Mouse (Mus musculus): ENCODE data around the gene Muc2.

Muc2 gene

DNA sequence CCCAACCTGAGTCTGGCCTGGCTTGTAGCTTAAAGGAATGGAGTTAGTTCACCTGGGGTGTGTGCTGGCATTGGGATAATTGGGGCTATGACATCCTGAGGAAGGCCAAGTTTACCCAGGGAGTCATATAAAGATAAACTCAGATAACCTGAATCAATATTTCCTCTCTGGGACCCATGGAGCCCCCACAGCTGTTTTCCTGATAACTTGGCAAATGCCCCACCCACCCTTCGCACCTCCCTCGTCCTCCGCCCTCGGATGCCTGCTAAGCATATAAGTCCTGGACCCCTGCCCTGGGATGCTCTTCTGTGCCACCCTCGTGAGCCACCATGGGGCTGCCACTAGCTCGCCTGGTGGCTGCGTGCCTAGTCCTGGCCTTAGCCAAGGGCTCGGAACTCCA, at the start of gene Muc2:
Gene Muc2, plus strand, starts transcription at position 301 of the 400 bp plus-strand sequence.
- in situ Hi-C loops (cut with MboI, MseI) = no loop called here

DNA sequence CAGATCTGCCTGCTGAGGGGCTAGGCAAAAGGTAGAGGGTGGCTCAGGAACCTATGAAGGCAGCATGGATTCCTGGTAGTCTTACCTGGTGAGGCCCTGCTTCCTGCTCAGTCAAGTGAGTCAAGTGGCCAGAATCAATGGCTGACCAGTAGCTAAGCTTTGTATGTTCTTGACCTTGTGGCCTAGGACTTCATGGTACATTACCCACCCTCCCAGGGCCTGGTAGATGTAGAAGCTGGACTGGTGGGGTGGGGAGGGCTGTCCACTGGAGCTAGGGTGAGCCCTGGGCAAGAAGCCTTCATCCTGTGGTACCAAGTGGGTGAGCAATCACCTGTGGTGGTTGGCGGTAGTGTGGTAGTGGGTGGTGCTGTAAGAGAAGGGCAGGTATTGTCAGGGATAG, 47.8 kb upstream of the Muc2 start:
- in situ Hi-C loops (cut with MboI, MseI) = no loop called here

DNA sequence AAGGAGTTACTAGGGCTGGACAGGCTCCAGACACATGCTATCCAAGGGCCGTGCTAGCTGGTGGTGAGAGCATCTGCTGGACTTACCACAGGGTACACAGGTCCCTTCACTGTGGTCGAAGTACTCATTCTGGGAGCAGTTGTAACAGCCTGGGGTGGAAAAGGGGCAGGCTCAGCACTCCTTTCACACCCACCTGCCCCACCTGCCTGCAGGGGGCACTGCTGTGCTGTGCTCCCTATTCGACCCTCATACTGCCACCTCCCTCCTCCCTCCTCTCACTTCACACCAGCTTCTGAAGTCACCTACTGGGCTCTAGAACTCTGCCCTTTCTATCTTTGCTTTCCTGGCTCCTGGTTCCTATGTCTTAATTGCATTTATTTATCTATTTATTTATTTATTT, 47.0 kb upstream of the Muc2 start:
- in situ Hi-C loops (cut with MboI, MseI) = no loop called here

DNA sequence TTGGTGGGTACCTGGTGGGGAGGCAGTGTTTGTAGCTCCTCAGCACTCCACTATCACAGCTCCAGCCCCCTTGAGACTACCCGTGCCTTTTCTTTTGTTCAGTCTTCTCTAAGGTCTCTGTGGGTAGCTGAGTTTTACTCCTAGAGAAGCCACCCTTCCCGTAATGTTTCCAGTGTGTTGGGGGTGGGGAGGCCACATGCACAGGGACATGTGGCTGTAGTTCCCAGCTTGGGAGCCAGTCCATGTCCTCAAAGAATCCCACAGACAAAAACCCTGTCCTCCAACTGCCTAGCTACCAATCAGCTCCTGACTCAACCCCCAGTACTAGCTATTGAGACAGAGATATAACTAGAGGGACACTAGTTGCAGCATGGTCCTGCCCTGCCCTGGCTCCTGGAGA, 43.1 kb upstream of the Muc2 start:
- in situ Hi-C loops (cut with MboI, MseI) = no loop called here

DNA sequence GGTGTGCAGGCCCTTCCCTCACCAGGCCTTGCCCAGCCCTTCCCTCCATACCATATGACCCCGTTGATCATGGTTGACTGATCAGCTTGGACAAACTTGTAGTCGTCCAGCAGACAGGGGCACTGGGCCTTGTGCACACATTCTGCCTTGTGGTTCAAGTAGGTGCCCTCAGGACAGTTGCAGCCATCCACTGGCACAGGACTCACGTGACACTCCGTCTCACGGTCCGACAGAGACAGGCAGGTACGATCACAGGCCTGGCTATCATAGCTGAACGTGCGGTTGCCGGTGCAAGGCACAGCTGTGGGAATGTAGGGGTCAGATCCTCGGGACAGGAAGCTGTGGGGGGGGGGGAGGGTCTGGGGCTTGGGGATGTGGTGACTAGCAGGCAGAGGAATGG, 42.3 kb upstream of the Muc2 start:
- in situ Hi-C loops (cut with MboI, MseI) = no loop called here

DNA sequence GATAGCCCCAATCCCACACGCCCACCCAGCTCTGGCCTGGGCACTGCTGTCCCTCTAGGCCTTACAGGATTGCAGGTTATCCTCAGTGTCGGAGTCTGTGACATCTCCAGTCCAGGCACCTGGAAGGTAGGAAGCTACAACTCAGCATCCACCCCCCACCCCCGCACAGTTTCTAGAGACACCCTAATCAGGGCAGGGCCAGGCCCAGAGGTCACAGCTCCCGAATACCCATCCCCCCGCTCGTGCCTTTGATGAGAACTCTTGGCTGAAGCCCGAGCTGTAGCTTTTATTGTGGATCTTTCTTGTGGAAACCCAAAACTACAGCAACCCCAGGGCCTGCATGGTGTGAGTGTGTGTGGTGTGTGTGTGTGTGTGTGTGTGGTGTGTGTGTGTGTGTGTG, 37.9 kb upstream of the Muc2 start:
- in situ Hi-C loops (cut with MboI, MseI) = loop anchor here (10.0 kb wide), 2 partner anchors 93 to 157 kb away; no protein-coding TSS in a partner anchor

DNA sequence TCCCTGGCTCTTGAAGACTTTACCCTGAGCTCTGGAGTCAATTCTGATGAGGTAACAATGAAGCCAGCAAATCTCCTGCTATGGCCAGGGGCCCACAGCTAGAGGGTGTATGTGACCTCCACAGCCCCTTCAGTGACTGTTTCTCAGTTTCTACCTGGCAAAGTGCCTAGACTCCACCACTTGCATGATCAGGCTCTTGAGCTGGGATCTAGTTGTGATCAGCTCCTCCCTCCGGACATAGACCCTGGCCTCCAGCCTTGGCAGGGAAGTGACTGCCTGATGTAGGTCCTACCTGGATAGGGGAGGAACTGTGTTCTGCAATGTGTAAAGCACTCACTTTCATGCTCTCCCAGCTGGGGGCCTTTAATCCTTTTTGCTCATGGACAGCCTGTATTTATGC, 29.8 kb upstream of the Muc2 start:
- in situ Hi-C loops (cut with MboI, MseI) = no loop called here

DNA sequence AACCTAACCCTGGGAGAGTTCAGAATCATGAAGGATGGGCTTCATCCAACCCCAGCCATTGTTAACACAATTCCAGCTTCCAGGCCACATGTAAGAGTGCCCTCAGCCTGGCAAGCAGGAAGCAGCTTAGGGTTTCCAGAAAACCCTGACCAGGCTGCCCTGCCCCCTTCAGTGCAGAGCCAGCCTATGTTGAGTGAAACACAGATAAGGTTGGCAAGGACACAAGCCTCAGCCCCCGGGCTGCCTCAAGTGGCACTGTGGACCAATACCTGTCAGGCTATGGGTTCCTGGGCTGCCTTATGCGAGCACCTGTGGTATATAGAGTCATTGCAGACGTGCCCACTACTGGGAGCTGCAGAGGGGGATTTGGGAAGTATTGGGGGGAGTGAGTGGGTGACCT, 28.7 kb upstream of the Muc2 start:
- in situ Hi-C loops (cut with MboI, MseI) = no loop called here

DNA sequence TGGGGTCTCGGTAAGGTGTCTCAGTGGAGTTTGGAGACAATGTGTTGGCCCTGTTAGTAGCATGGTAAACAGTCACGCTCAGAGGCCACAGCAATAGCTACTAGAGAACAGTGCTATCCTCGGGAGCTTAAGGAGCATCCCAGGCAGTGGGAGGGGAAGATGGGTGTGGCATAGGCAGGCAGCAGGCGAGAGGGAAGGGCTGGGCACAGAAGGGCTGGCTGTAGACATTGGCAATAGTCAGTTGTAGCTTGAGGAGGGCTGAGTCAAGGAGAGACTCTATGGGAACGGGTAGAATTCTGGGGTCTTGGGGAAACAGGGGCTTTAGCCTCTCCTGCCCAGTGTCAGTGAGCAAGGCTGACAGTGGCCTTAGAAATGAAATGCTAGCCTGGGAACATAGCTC, 27.9 kb upstream of the Muc2 start:
- in situ Hi-C loops (cut with MboI, MseI) = no loop called here

DNA sequence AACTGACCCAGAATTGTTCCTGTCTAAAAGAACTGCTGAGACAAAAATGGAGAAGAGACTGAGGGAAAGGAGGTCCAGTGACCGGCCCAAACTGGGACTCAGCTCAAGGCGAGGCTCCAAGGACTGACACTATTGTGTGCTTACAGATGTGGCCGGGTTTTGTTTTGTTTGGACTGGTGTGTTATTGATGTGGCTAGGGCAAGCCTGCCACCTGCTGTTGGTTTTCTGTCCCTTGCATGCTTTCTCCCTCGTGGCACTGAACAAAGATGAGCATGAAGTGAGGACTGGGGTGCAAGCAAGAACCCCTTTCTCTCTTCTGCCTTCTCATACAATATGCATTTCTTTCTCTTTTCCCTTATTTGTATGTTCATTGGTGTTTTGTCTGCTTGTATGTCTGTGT, 23.9 kb upstream of the Muc2 start:
- in situ Hi-C loops (cut with MboI, MseI) = loop anchor here (5.0 kb wide), 1 partner anchor 149 kb away; no protein-coding TSS in a partner anchor

DNA sequence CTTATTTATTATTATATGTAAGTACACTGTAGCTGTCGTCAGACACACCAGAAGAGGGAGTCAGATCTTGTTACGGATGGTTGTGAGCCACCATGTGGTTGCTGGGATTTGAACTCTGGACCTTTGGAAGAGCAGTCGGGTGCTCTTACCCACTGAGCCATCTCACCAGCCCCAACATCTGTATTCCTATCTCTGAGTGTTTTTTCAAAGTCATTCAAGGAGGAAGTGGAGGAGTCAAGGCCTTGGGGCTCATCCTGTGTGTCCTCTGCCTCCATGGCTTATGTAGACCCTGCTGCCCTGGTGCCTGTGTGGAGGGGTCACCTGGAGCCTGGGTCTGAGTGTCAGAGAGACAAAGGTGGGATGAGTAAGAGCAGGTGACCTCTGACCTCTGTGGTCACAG, 21.0 kb upstream of the Muc2 start:
- in situ Hi-C loops (cut with MboI, MseI) = loop anchor here (5.0 kb wide), 1 partner anchor 152 kb away; no protein-coding TSS in a partner anchor

DNA sequence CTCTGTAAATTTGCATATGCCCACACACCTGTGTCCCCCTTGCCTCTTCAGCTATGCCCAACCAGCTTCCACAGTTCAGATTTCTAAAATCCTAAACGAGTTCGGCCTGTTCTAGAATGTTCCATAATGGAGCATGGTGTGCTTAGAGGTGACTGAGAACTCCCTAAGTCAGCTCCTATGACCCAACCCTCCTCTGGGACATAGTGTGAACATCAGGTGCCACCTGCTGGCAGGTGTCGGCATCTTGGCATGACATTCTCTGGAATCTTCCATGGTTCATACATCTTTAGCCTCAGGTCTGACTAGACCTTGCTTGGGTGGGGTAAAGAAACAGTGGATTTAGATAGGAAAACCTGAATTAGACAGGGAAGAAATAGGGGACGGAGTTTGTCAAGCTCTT, 19.1 kb upstream of the Muc2 start:
- in situ Hi-C loops (cut with MboI, MseI) = no loop called here

DNA sequence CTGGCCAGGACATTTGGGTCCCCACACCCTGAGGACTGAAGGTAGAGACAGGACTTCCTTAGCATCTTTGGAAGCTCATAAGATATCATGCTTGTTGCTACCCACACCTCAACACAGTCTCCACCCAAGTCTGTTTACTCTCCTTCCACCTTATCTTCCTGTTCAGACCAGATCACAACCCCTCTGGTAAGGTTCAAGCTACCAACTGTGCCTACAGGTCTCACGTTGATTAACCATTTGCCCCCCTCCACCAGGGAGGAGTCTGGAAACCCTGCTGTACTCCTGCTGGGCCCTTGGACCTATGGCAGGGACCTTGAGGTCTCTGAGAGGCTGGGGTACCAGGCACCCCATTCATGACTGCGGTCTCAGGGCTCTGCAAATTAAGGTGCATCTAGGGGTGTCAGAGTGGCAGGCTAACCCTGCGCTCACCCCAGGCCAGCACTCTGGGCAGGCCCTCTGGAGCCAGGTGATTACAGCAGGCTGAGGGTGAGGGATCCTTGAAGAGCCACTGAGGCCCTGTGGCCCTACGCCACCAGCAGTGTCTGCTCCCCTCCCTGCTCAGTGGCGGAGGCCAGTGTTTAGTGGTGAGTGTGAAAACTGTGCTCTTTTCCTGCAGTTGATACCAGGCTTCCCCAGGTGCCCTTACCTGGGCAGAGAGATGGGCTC, 18.4 kb upstream of the Muc2 start:
- in situ Hi-C loops (cut with MboI, MseI) = no loop called here

DNA sequence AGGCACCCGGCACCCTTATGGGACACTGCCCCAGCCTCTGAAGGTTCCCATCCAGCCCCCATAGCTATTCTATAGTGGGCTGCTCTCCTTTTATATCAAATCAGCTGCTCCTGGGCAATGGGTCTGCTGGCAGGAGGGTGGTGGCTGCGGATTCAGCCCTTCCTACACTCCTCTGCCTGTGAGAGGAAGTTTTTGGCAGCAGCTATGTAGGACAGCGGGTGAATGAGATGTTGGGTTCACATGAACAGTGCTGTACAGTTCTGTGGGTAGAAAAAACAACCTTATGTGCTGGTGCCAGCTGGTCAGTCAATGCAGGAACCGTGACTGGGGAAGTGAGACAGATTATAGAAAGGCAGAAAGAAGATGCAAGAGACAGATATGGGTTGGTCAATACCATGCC, 11.2 kb upstream of the Muc2 start:
- in situ Hi-C loops (cut with MboI, MseI) = no loop called here

DNA sequence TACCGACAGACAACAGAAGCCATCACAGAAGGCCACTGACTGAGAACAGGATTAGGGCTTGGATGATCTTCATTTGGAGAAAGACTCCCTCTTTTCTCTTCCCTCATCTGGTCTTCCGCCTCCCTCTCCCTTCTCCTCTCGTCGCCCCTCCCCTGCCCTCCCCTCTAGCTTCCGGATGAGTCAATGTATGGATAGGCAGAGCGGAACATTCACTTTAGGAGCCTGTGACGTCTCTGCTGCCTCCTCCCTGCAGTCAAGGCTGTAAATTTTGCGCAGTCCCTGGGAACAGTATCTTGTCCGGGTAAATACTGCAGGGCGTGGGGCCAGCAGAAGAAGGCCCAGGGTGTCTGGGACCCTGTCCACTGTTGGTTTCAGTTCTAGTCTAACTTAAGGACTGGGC, 2.8 kb upstream of the Muc2 start:
- in situ Hi-C loops (cut with MboI, MseI) = no loop called here

DNA sequence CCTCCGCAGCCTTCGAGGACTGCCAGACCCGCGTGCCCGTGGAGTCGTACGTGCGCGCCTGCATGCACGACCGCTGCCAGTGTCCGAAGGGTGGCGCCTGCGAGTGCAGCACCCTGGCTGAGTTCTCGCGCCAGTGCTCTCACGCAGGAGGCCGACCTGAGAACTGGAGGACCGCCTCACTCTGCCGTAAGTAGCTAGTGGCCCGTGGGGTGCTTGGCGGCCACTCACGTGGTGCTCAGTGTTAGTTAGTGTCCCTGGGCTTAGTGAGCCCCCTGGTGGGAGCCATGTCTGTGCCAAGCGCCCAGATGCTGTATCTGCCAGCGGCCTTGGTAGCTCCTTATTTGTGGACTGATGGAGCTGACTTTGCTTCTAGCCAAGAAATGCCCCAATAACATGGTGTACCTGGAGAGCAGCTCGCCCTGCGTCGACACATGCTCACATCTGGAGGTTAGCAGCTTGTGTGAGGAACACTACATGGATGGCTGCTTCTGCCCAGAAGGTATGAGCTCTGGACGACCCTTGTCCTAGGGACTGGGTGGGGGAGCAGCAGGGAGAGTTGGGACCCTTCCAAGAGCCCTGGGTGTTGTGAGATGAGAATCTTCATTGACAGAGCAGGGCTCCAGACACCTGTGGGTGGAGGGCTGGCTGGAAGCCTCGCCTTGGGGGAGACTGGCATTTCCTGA, 3.6 kb downstream of the Muc2 start:
- in situ Hi-C loops (cut with MboI, MseI) = no loop called here

DNA sequence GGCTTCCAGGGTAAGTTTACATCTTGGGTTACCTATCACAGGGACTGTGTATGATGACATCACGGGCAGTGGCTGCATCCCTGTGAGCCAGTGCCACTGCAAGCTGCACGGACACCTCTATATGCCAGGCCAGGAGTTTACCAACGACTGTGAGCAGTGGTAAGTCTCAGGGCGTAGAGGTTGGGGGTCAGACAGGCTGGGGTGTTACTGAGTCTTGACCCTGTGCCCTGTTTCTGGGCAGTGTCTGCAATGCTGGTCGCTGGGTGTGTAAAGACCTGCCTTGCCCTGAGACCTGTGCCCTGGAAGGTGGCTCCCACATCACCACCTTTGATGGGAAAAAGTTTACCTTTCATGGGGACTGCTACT, 4.1 kb downstream of the Muc2 start:
- in situ Hi-C loops (cut with MboI, MseI) = no loop called here

DNA sequence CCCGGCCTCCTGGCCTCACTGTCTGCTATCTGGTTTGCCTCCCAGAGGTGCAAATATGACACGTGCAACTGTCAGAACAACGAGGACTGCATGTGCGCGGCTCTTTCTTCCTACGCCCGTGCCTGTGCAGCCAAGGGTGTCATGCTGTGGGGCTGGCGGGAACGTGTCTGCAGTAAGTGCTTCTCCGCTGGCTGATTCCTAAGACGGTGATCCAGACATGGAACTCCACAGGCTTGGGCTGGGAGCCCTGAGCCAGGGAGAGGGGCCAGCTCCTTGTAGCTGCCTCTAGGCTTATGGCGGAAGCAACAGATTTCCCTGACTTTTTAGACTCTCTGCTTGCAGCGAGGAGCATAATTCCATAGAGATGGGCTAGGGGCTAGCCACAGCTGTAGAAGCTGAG, 6.4 kb downstream of the Muc2 start:
- in situ Hi-C loops (cut with MboI, MseI) = no loop called here

DNA sequence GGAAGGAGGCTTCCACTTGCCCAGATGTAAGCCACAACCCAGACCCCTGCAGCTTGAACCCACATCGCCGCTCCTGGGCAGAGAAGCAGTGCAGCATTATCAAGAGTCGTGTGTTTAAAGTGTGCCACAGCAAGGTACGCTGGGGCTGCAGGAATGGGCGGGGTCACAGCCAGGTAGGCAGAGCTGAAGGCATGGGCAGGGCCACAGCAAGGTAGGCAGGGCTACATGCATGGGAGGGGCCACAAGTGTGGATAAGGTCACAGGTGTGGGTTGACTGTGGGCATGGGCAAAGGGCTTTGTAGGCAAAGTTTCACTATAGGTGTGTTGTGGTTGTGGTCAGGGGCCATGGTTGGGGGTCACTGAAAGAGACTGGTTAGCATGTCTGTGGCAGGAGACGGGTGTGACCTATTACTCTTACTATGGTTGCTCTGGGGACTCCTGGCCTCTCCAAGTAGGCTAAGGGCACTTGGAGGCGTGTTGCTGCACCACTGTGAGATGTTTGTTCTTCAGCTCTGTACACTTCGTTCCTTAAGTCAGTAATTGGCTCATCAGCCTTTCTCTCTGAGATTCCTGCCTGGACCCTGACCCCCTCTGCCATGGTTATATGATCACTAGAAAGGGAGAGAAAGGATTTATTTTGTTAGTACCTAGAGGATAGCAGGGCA, 9.5 kb downstream of the Muc2 start:
- in situ Hi-C loops (cut with MboI, MseI) = loop anchor here (5.0 kb wide), 1 partner anchor 48 kb away; no protein-coding TSS in a partner anchor

DNA sequence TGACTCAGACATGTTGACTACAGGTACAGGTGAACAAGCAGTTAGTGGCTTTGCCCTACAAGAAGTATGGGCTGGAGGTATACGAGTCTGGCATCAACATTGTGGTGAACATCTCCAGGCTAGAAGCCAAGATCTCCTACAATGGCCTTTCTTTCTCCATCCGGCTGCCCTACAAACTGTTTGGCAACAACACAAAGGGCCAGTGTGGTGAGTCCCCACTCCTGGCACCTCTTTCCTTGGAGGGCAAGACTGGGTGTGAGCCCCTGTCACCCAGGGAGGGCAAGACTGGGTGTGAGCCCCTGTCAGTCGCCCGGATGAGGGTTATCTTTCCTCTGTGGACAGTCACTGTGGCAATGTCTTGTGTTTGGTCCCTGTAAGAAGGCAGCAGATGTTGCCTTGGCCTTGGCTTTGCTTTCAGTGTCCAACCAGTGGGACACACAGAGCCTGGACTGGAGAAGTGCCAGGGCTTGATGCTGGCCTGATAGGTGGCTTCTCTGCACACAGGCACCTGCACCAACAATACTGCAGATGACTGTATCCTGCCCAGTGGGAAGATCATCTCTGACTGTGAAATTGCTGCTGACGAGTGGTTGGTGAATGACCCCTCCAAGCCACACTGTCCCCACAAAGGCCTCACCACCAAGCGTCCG, 57.4 kb downstream of the Muc2 start:
- in situ Hi-C loops (cut with MboI, MseI) = loop anchor here (5.0 to 10.0 kb wide), 3 partner anchors 45 to 255 kb away; partner anchors contain the start of gene Muc6

DNA sequence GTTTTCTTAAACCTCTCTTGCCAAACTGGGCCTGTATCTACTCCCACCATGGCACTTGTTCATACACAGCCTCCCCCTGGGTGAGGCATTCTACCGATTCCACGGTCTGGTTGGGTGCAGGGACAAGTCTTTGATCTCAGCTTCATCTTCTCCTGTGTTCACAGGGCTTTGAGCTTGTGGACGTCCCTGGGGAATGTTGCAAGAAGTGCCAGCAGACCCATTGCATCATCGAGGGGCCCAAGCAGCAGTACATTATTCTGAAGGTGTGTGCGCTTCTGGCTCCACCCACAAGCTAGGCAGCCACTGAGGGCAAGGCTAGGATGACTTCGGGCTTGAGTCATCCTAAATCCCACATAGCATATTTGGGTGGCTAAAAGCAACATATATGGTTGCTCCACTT, 62.4 kb downstream of the Muc2 start:
- in situ Hi-C loops (cut with MboI, MseI) = no loop called here

DNA sequence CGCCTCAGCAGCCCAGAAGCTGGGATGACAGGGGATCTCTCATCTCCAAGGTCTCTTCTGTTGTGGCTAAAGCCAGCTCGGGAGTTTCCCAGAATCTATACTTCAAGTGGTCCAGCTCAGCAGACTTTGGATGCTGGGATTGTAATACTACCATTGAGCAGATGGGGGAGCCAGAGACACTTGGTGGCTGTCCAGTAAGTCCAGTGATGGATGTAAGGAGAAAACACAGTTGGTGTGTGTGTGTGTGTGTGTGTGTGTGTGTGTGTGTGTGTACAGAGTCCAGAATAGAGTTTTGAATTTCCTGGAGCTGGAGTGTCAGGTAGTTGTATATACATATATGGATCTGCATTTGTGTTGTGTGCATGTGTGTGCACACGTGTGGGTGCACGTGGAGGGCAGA, 65.7 kb downstream of the Muc2 start:
- in situ Hi-C loops (cut with MboI, MseI) = loop anchor here (5.0 kb wide), 1 partner anchor 171 kb away; no protein-coding TSS in a partner anchor

All from T-helper 2 cell (primary cell).